Mouse (Mus musculus): ENCODE data around the gene Olfr763.
"Not testable (repeated sequence)": the region's sequence is repeated elsewhere in the genome, so short reads cannot be mapped to it uniquely, and the experiment has no call there.

The Olfr763 gene

GRCm38 (mm10) chr10:129010288-129010841 is at the start of gene Olfr763:
Olfr763 (plus strand) TSS chr10:129010791.
- DNase-seq, result no peak

GRCm38 (mm10) chr10:128964961-128965360 is 45.6 kb upstream of the Olfr763 start:
- DNase-seq, result no peak

- DNase-seq, result no peak
Measured at GRCm38 (mm10) chr10:128965871-128966270, 44.7 kb upstream of the Olfr763 start.

GRCm38 (mm10) chr10:128968341-128968749 is 42.2 kb upstream of the Olfr763 start:
- no peak for DNase-seq

GRCm38 (mm10) chr10:128970740-128971250 is 39.8 kb upstream of the Olfr763 start:
- no peak for DNase-seq

DNA sequence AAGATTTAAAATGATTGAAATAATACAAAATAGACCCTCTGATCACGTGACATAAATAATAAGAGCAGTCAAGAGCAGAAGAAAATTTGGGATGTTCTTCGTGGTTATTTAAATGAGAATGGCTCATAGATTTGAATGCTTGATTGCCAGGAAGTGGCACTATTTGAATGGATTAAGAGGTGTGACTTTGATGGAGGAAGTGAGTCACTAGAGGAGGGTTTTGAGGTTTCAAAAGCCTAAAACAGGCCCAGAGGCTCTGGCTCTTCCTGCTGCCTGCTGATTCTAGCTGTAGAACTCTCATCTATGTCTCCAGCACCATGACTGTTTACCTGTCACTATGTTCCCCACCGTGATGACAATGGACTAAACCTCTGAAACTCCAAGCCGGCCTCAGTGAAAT is 37.8 kb upstream of the Olfr763 start:
- no peak for DNase-seq

DNA sequence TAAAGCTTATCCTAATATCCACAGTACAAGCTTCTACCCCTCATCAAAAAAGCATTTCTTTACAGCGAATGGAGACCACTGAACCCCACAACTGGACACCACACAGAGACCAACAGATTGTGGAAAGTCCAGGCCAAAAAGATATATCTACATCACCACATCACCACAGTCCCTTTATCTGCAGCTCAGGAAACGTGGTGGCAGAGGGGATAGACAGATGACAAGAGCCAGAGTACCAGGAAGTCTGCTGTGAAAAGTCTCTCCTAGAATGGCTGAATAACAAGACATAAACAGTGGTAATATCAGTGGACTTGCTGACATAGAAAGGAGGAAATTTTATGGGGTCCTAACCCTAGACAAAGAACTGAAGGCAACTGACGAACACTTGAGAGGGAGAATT is 34.2 kb upstream of the Olfr763 start:
- no peak for DNase-seq

GRCm38 (mm10) chr10:128977522-128978114 is 33.0 kb upstream of the Olfr763 start:
- peak in 1 of 2 experiments; percentile 4 for DNase-seq

- DNase-seq, result no peak
Measured at GRCm38 (mm10) chr10:128980644-128981365, 29.8 kb upstream of the Olfr763 start.

DNA sequence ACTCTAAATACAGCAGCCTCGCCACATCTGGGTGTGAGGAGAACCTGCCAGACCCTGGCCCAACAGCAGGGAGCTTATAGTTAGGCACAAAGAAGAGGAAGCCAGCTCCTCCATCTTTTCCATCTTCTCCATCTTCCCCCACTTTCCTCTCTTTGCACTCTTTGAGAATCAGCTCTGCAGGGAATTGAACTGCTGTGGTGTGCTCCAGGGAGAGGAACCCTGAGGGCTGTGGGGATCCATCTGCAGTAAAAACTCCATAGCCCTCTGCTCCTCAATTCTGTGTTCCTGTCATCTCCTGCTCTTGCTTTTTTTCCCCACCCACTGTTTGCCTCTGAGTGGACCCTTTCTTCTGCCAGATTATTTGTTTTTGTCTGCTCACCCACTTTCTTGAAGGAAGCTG is 21.5 kb upstream of the Olfr763 start, which contains the start of gene Olfr9:
Olfr9 (plus strand) TSS at position 301 of the 400 bp plus-strand sequence.
- DNase-seq, result not testable (repeated sequence)

GRCm38 (mm10) chr10:128990129-128990850 is 20.3 kb upstream of the Olfr763 start:
- not testable (repeated sequence) for DNase-seq

DNA sequence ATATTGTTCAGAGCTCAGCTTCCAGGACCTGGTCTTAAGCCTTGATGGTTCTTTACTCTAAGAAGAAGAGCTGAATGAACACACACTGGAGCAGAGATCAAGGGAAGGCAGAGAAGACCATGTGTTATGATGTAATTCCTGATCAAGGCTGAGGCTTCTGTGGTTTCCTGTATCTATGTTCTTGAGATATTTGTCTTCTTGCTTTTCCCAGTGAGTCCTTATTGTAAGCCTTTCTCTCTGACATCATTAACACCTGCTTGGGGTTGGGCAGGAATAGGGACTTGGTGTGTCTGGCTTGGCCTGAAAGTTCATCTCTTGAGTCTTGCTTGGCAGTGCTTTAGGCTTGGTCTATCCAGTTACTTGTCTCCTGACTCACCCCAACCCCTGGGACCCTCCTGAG is 19.6 kb upstream of the Olfr763 start:
- no peak for DNase-seq

DNA sequence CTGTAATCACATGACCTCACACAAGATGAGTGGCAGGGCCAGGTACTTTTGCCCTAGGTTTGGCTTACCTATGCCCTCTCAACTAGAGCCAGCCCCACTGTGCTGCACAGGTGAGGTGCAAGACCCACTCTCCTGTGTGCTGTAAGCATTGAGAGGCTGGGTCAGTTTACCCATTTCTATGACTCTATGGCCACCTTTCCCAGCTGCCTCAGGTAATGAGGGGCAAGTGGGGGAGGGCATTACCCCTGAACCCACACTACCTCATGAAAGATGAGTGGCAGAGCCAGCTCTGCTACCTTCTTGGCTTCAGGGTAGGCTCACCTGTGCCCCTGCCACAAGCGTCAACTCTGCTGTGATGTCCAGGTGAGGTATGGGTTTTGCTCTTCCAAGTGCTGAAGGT is 14.8 kb upstream of the Olfr763 start:
- no peak for DNase-seq

GRCm38 (mm10) chr10:128996523-128997040 is 14.0 kb upstream of the Olfr763 start:
- DNase-seq, result no peak

DNA sequence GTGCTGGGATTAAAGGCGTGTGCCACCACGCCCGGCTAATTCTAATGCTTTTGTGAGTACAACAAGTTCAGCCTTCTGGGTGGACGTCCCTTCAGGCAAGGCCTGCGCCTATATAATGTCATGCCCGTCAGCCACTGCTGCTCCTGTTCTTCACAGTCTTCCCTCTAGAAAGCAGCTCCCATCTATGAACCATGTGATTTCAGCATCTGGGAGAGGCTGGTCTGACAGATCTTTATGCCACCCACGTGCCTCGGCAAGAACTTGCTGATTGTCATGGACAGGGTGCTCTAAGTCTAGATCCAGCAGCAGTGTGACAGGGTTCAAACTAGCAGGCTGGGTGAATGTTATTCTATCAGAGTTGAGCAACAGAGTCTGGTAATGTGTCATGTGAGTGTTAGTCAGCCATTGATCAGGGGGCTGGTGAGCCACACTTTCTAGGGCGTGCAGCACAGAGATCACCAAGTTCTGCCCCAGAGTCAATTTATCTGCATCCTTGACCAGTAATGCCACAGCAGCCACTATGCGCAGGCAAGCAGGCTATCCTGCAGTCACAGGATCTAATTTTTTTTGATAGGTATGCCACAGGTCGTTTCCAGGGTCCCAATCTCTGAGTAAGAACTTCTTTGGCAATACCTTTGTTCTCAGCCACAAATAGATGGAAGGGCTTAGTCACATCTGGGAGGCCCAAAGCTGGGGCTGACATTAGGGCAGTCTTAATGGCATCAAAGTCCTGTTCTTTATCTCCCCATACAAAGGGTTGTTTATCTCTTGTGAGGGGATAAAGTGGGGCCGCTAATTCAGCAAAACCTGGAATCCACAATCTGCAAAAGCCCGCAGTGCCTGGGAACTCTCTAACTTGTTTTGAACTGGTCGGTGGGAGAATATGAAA is 6.3 kb upstream of the Olfr763 start:
- DNase-seq, result no peak

- DNase-seq, result not testable (repeated sequence)
Measured at GRCm38 (mm10) chr10:129011511-129011910, 920 bp downstream of the Olfr763 start.

GRCm38 (mm10) chr10:129014477-129014876 is 3.9 kb downstream of the Olfr763 start:
- no peak for DNase-seq

DNA sequence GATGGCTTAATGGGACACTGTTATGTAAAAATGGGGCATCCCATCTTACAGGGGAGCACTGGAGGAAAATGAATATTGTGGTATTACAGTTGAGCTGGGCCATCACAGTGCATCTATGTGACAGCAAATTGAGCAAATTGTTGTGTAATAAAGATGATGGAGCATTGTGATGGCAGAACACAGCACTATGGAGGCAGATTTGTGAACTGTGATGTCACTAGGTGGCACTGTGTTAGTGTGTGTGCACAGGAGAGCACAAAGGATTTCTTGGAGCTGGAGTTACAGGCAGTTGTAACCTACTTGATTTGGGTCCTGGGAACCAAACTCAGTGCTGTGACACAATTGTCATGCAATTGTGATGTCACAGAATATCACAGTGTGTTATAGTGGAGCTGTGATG is 12.7 kb downstream of the Olfr763 start:
- DNase-seq, result no peak

DNA sequence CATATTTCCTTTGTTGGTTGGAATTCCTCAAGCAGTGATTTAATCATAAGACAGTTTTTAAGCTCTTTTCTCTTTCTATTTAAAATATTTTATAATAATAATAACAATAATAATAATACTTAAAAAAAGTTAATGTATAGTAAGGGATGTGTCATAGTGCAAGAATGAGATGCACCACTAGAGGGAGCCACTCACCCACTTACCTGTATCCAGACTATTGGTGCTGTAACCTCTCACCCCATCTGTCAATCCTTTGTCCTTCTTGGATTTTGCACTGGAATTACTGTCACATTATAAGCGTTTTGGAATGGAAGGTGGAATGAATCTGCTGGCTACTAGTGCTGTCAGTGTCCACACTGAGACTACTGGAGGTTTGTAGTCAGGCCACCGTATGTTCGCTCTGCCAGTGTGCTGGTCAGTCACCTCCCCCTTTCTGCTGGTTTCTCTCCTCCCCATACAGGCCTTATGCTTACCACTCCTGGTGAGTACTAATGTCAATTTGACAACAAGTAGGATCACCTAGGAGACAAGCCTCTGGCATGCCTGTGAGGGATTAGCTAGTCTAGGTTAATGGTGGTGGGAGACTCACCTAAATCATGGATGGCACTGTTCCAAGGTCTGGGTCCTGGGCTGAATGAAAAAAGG is 15.5 kb downstream of the Olfr763 start:
- DNase-seq, result peak in 1 of 2 experiments; percentile 28

DNA sequence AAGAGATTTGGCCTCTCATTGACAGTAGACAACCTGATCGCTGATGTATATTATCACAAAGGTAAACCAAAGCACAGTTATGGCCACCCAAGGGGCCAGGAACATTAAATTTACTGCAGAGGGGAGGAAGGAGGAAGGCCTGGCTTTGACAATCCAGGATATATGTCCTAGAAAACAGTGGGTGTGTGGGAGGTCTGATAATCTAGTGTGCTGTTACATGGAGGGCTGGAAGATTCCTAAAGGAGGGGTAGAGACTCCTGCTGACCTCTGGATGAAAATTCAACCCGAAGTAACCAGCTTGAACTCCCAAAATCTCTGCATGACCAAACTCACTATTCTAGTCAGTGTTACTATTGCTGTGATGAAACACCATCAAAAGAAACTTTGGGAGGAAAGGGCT is 17.8 kb downstream of the Olfr763 start:
- no peak for DNase-seq

DNA sequence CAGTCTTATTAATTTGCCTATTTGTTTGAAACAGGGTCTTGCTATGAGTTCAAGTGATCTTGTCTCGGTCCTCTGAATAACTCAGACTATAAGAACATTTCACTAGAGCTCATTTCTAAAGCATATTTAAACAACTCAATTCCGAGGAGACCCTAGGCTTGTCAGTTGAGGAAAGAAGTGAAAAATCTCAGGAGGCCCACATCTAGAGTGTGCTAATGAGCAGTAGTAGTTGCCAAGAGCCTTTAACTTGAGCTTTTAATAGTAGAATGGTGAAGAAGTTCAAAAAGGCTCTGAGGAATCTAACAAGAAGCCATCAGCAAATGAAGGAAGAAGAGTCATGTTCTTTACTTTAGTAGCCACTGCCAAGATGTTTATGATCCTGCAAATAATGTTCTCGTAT is 29.2 kb downstream of the Olfr763 start, which contains the start of gene Olfr764-ps1:
Olfr764-ps1 (minus strand) TSS at position 101 of the 400 bp plus-strand sequence.
- no peak for DNase-seq
